Mouse (Mus musculus) limb, embryonic 13.5 days (tissue): ENCODE data around the gene Cdk2ap2. TPM values are rescaled to one million over a fixed set of nuclear protein-coding genes. Genes with fewer than 3 reads are reported as not detected.

ENCODE experiments used
- ATAC-seq: fragments of 200-750 bp; cut with Nextera tagmentation; 2 replicates; pipeline ENCODE4 v1.8.0; 2017; ENCODE audit warnings: low read depth, moderate number of reproducible peaks, moderate TSS enrichment; ENCODE audit not compliant: low FRiP score
- H3K27ac ChIP-seq: fragments of 300-500 bp; sonication (generic); 2 replicates; pipeline ENCODE4 v1.5.1; 2015; ENCODE audit warnings: inconsistent platforms, mild to moderate bottlenecking, moderate library complexity
- H3K27me3 ChIP-seq: fragments of 300-500 bp; sonication (generic); 2 replicates; pipeline ENCODE4 v1.6.1; 2015; ENCODE audit warnings: mild to moderate bottlenecking, inconsistent platforms
- H3K36me3 ChIP-seq: fragments of 300-500 bp; sonication (generic); 2 replicates; pipeline ENCODE4 v1.6.1; 2015; ENCODE audit warnings: inconsistent platforms, mild to moderate bottlenecking, moderate library complexity
- H3K4me1 ChIP-seq: fragments of 300-500 bp; sonication (generic); 2 replicates; pipeline ENCODE4 v1.6.1; 2015; ENCODE audit warnings: inconsistent platforms
- H3K4me2 ChIP-seq: fragments of 300-500 bp; sonication (generic); replicated peaks from 2 replicates; pipeline ENCODE4 v1.6.1; 2015; ENCODE audit warnings: inconsistent platforms, mild to moderate bottlenecking, moderate library complexity
- H3K4me3 ChIP-seq: fragments of 300-500 bp; sonication (generic); 2 replicates; pipeline ENCODE4 v1.5.1; 2015; ENCODE audit warnings: moderate library complexity, mild to moderate bottlenecking, inconsistent platforms
- H3K9ac ChIP-seq: fragments of 300-500 bp; sonication (generic); 2 replicates; pipeline ENCODE4 v1.6.1; 2015; ENCODE audit warnings: mild to moderate bottlenecking, inconsistent platforms
- H3K9me3 ChIP-seq: fragments of 300-500 bp; sonication (generic); 2 replicates; pipeline ENCODE4 v1.6.1; 2016; ENCODE audit warnings: inconsistent platforms
- WGBS: fragments of 180-500 bp; shearing (Covaris S2); methylation state at CpG from one replicate; pipeline ENCODE4 v1.1.7; 2015; 5-methylcytosine and 5-hydroxymethylcytosine counted together
- polyA plus RNA-seq: library from polyadenylated mRNA; unstranded; fragments of >200 nt; fragmentation: Nextera tagmentation; extraction: Ambion mirVana; gene quantifications from 2 replicates; pipeline ENCODE4 v1.2.1, GENCODE M21; 2015

Gene Cdk2ap2
- polyA plus RNA-seq, 1 experiment from 2014 or later: 56.8 TPM

GRCm38 (mm10) chr19:4147782-4148490 is 51.0 kb downstream of the Cdk2ap2 start:
- 38% methylated on average over 9 of the region's 9 CpGs for WGBS
- H3K9ac ChIP-seq: peak overlapping the region; percentile 91
- H3K4me3 ChIP-seq: peak overlapping the region; percentile 94
- H3K9me3 ChIP-seq: no peaks in the 10 kb centered on the region
- peak overlapping the region; percentile 91 for H3K4me2 ChIP-seq
- H3K4me1 ChIP-seq: peaks cover 18% of the 10 kb centered on the region
- ATAC-seq: no peak; the same call in 1 of the 2 replicates
- H3K27ac ChIP-seq: 0 out of 2 replicates have a peak overlapping the region, but pooled peaks have one; percentile 0
- H3K27me3 ChIP-seq: no peaks in the 10 kb centered on the region
- H3K36me3 ChIP-seq: peaks cover 30% of the 10 kb centered on the region

- Histone ChIP-seq H3K4me3 (peak within 1 kb of the TSS; percentile 94), H3K4me2 (peak within 1 kb of the TSS; percentile 91), H3K36me3 (peaks cover 35% of the 10 kb centered on the region), H3K9ac (peak within 1 kb of the TSS; percentile 91), H3K4me1 (peaks cover 18% of the 10 kb centered on the region), H3K27ac (peak within 1 kb of the TSS; percentile 58; the same call in 1 of the 2 replicates), H3K9me3 (no peaks in the 10 kb centered on the region), H3K27me3 (no peaks in the 10 kb centered on the region)
- WGBS: under 1% methylated on average over 33 of the region's 33 CpGs
- ATAC-seq: peak; percentile 96
Measured at GRCm38 (mm10) chr19:4148491-4148806, 51.5 kb downstream of the Cdk2ap2 start, which contains the start of gene Coro1b. Gene Coro1b, plus strand, starts transcription at chr19:4148619.

Other genes with a start within 250 kb of the Cdk2ap2 start
- 46.0 and 47.8 TPM in 2 replicates for gene Chka, start 245.4 kb upstream of the Cdk2ap2 start, polyA plus RNA-seq
- 40.3 and 52.9 TPM in 2 replicates for gene Tcirg1, start 190.0 kb upstream of the Cdk2ap2 start, polyA plus RNA-seq
- gene Ndufs8, start 184.4 kb upstream of the Cdk2ap2 start, polyA plus RNA-seq: 259 and 267 TPM in 2 replicates
- 1.1 and 1.3 TPM in 2 replicates for gene Aldh3b1, start 167.4 kb upstream of the Cdk2ap2 start, polyA plus RNA-seq
- gene Unc93b1, start 162.0 kb upstream of the Cdk2ap2 start, polyA plus RNA-seq: 14.2 and 15.0 TPM in 2 replicates
- 0.05 TPM in 1 of 2 replicates, not detected in the other for gene Aldh3b3, start 138.5 kb upstream of the Cdk2ap2 start, polyA plus RNA-seq
- 7.8 and 9.3 TPM in 2 replicates for gene Aldh3b2, start 124.9 kb upstream of the Cdk2ap2 start, polyA plus RNA-seq
- gene Acy3, start 110.6 kb upstream of the Cdk2ap2 start, polyA plus RNA-seq: 4.6 and 6.8 TPM in 2 replicates
- not detected in 2 replicates for gene Tbx10, start 104.4 kb upstream of the Cdk2ap2 start, polyA plus RNA-seq
- 32.9 and 34.2 TPM in 2 replicates for gene Nudt8, start 96.6 kb upstream of the Cdk2ap2 start, polyA plus RNA-seq
- gene Gm49405, start 96.6 kb upstream of the Cdk2ap2 start, polyA plus RNA-seq: 4.5 and 4.7 TPM in 2 replicates
- 4.6 and 5.5 TPM in 2 replicates for gene Doc2g, start 93.9 kb upstream of the Cdk2ap2 start, polyA plus RNA-seq
- 188 and 199 TPM in 2 replicates for gene Ndufv1, start 84.4 kb upstream of the Cdk2ap2 start, polyA plus RNA-seq
- 573 and 575 TPM in 2 replicates for gene Gstp1, start 59.2 kb upstream of the Cdk2ap2 start, polyA plus RNA-seq
- 0.61 and 6.7 TPM in 2 replicates for gene Gstp2, start 51.2 kb upstream of the Cdk2ap2 start, polyA plus RNA-seq
- gene Gstp3, start 37.6 kb upstream of the Cdk2ap2 start, polyA plus RNA-seq: not detected in 2 replicates
- not detected in 2 replicates for gene Cabp2, start 15.6 kb upstream of the Cdk2ap2 start, polyA plus RNA-seq
- 6.6 and 7.3 TPM in 2 replicates for gene Pitpnm1, start 2.8 kb downstream of the Cdk2ap2 start, polyA plus RNA-seq
- gene Aip, start 28.7 kb downstream of the Cdk2ap2 start, polyA plus RNA-seq: 98.5 and 105 TPM in 2 replicates
- not detected in 2 replicates for gene Gpr152, start 42.6 kb downstream of the Cdk2ap2 start, polyA plus RNA-seq
- gene Cabp4, start 46.9 kb downstream of the Cdk2ap2 start, polyA plus RNA-seq: 0.05 and 0.13 TPM in 2 replicates
- gene Coro1b, start 51.4 kb downstream of the Cdk2ap2 start, polyA plus RNA-seq: 137 and 146 TPM in 2 replicates
- gene Ptprcap, start 56.4 kb downstream of the Cdk2ap2 start, polyA plus RNA-seq: 2.7 and 3.6 TPM in 2 replicates
- gene Rps6kb2, start 66.2 kb downstream of the Cdk2ap2 start, polyA plus RNA-seq: 63.9 and 65.7 TPM in 2 replicates
- 2.2 and 2.5 TPM in 2 replicates for gene Carns1, start 78.3 kb downstream of the Cdk2ap2 start, polyA plus RNA-seq
- 1.3 and 2.7 TPM in 2 replicates for gene Tbc1d10c, start 94.1 kb downstream of the Cdk2ap2 start, polyA plus RNA-seq
- gene Ppp1ca, start 94.9 kb downstream of the Cdk2ap2 start, polyA plus RNA-seq: 817 and 858 TPM in 2 replicates
- 36.2 and 38.1 TPM in 2 replicates for gene Rad9a, start 104.5 kb downstream of the Cdk2ap2 start, polyA plus RNA-seq
- gene Clcf1, start 117.1 kb downstream of the Cdk2ap2 start, polyA plus RNA-seq: 9.0 and 10.0 TPM in 2 replicates
- gene AC109138.7, start 117.2 kb downstream of the Cdk2ap2 start, polyA plus RNA-seq: not detected in 2 replicates
- 17.6 and 21.4 TPM in 2 replicates for gene Pold4, start 134.7 kb downstream of the Cdk2ap2 start, polyA plus RNA-seq
- gene Ssh3, start 172.0 kb downstream of the Cdk2ap2 start, polyA plus RNA-seq: 15.7 and 16.0 TPM in 2 replicates
- gene Ankrd13d, start 186.0 kb downstream of the Cdk2ap2 start, polyA plus RNA-seq: 13.6 and 14.7 TPM in 2 replicates
- 16.5 and 18.5 TPM in 2 replicates for gene Grk2, start 209.0 kb downstream of the Cdk2ap2 start, polyA plus RNA-seq